Mouse (Mus musculus) heart, postnatal 0 days (tissue): ENCODE results near the gene Gm3285.

ENCODE experiments used
- CTCF ChIP-seq: IDR thresholded peaks from 2 replicates; pipeline ENCODE4 v1.5.1; 2016; ENCODE audit warnings: antibody characterized with exemption, control low read depth, low read depth
- EP300 ChIP-seq: IDR thresholded peaks from 2 replicates; pipeline ENCODE4 v1.6.1; 2016; ENCODE audit warnings: antibody characterized with exemption, low read depth

DNA sequence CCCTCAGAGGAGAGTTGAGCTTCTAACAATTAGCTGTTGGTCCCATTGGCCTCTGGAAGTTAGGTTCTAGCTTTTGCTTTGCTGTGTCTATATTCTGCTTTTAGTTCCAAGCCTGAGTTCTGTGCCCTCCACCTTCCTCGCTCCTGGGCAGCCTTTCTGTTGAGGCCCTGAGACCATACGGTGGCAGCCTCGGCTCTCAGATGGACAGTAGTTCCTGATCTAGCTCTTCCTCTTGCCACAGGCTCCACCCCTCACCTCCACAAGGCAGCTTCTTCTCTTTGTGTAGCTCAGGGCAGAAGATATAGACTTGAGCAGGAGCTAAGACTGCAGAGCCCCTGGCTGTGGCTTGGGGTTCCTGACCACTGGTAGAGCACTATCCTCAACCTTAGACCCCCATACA lies 18.5 kb downstream of the Gm3285 start:
- TF ChIP-seq CTCF (no peak), EP300 (no peak)
